Mouse (Mus musculus) G1E (cell line): ENCODE measurements at regions not wholly inside any gene's neighbourhood (a gene's known extent, or its start where the extent isn't known, plus 50 kb on each side); places are given as distances from the start of the nearest gene placed in this dataset.

Experiments used
- ATAC-seq: 2 replicates; pipeline ENCODE4 v1.8.0; 2016; ENCODE audit warnings: mild to moderate bottlenecking; ENCODE audit not compliant: insufficient number of reproducible peaks, poor library complexity, low FRiP score, severe bottlenecking; ENCODE audit errors: extremely low read depth
- DNase-seq: peaks from one replicate; pipeline ENCODE4 v3.0.0; 2012; ENCODE audit warnings: low spot score
- H3K27me3 ChIP-seq: 2 replicates; pipeline ENCODE4 v1.6.1; 2012; ENCODE audit warnings: mild to moderate bottlenecking, low read length, inconsistent platforms; ENCODE audit not compliant: insufficient read depth
- H3K36me3 ChIP-seq: replicated peaks from 2 replicates; pipeline ENCODE3; 2012; ENCODE audit warnings: mild to moderate bottlenecking, inconsistent platforms
- H3K4me1 ChIP-seq: 2 replicates; pipeline ENCODE4 v1.6.1; 2012; ENCODE audit warnings: low read depth, low read length, inconsistent platforms, mixed read lengths; ENCODE audit not compliant: insufficient read depth
- H3K4me3 ChIP-seq: 2 replicates; pipeline ENCODE4 v1.5.1; 2012; ENCODE audit warnings: low read depth, mild to moderate bottlenecking, inconsistent platforms, low read length, moderate library complexity, mixed read lengths
- H3K9me3 ChIP-seq: replicated peaks from 2 replicates; pipeline ENCODE4 v1.6.1; 2012; ENCODE audit warnings: inconsistent platforms
- CTCF ChIP-seq: IDR thresholded peaks from 2 replicates; pipeline ENCODE4 v1.5.1; 2012; ENCODE audit warnings: low read depth, low read length, inconsistent platforms, mixed read lengths
- GATA1 ChIP-seq: IDR thresholded peaks from 2 replicates; pipeline ENCODE4 v1.6.1; 2012; ENCODE audit warnings: borderline replicate concordance, low read length, inconsistent platforms, mixed read lengths
- GATA2 ChIP-seq: IDR thresholded peaks from 2 replicates; pipeline ENCODE4 v1.6.1; 2012; ENCODE audit warnings: low read depth, low read length, inconsistent platforms, borderline replicate concordance
- POLR2AphosphoS5 ChIP-seq: IDR thresholded peaks from 2 replicates; pipeline ENCODE4 v1.6.1; 2012; ENCODE audit warnings: low read depth, low read length, inconsistent platforms; ENCODE audit not compliant: insufficient replicate concordance
- TAL1 ChIP-seq: conservative IDR thresholded peaks from 2 replicates; pipeline ENCODE4 v1.6.1; 2012; ENCODE audit warnings: low read depth, low read length, inconsistent platforms, mixed read lengths

DNA sequence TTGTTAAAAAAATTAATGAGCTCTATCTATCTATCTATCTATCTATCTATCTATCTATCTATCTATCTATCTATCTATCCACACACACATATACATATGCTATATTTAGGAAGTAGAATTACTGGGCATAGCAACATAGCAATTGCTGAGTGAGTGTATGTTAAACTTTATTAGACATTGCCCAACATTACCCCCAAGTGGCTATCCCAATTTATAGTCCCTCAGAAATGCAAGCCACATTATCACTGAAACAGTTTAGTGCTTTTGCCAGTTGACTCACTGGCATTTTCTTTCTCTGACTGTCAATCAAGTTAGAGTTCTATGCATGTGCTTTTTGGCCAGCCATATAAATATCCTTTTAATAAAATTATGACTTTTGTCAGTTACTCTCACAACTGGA, 302.3 kb upstream of the Gm21798 start:
- no peaks in the 10 kb centered on the region for H3K36me3 ChIP-seq
- ATAC-seq (no peak), DNase-seq (no peak)
- no peak overlapping the region for H3K4me3 ChIP-seq
- peaks cover 4% of the 10 kb centered on the region; the same call in 1 of the 2 replicates for H3K27me3 ChIP-seq
- TF ChIP-seq GATA2 (no peak), POLR2AphosphoS5 (no peak), CTCF (no peak), TAL1 (no peak), GATA1 (no peak)
- H3K4me1 ChIP-seq, result no peaks in the 10 kb centered on the region
- H3K9me3 ChIP-seq, result no peaks in the 10 kb centered on the region

DNA sequence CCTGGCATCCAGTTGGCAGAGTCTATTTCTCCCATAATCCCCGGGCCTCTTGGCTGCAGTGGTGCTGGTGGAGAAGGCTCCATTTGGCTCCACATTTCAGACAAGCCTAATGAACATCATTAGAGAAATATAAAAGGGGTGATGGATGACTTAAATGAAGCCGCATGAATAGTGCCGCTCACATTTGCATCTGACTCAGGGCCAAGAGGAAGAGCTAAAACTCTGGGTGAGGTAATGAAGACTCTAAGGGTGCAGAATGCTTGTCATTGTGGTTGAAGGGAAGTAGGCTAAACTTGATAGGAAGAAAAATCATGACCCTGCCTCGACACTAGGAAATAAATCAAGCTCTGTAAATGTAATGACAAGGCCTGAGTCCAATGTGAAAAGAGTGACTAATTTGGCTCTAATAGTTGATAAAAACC, 298.3 kb upstream of the Gm21798 start:
- H3K36me3 ChIP-seq, result no peaks in the 10 kb centered on the region
- H3K4me3 ChIP-seq, result no peak overlapping the region
- H3K4me1 ChIP-seq, result no peaks in the 10 kb centered on the region
- ATAC-seq, result no peak
- no peaks in the 10 kb centered on the region for H3K9me3 ChIP-seq
- no peaks in the 10 kb centered on the region for H3K27me3 ChIP-seq
- TF ChIP-seq GATA1, result no peak
- no peak for TF ChIP-seq POLR2AphosphoS5
- no peak for TF ChIP-seq TAL1
- no peak for TF ChIP-seq CTCF
- TF ChIP-seq GATA2, result no peak
- no peak for DNase-seq

DNA sequence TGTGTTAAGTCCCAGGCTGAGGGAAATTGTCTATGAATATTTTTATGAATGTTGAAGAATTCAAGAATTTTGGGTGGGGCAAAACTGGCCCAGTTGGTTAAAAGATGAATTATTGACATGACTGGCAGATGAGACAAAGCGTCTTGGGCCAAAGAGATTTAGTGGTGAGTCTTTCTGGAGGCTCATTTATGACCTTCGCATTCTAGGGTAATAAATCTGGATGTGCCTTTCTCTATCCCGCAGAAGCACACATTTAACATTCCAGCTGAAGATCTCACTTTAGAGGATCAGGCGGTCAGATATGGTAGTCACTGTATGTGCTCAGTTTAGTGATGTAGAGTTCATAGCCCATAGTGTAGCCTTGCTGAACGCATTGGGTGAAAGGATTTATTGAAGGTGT, 296.9 kb upstream of the Gm21798 start:
- TF ChIP-seq GATA1, result no peak
- TF ChIP-seq GATA2, result no peak
- no peak for TF ChIP-seq TAL1
- no peak for TF ChIP-seq POLR2AphosphoS5
- TF ChIP-seq CTCF, result no peak
- no peak for DNase-seq
- H3K9me3 ChIP-seq, result no peaks in the 10 kb centered on the region
- H3K4me1 ChIP-seq, result no peaks in the 10 kb centered on the region
- no peaks in the 10 kb centered on the region for H3K27me3 ChIP-seq
- no peaks in the 10 kb centered on the region for H3K36me3 ChIP-seq
- no peak overlapping the region for H3K4me3 ChIP-seq
- no peak for ATAC-seq

DNA sequence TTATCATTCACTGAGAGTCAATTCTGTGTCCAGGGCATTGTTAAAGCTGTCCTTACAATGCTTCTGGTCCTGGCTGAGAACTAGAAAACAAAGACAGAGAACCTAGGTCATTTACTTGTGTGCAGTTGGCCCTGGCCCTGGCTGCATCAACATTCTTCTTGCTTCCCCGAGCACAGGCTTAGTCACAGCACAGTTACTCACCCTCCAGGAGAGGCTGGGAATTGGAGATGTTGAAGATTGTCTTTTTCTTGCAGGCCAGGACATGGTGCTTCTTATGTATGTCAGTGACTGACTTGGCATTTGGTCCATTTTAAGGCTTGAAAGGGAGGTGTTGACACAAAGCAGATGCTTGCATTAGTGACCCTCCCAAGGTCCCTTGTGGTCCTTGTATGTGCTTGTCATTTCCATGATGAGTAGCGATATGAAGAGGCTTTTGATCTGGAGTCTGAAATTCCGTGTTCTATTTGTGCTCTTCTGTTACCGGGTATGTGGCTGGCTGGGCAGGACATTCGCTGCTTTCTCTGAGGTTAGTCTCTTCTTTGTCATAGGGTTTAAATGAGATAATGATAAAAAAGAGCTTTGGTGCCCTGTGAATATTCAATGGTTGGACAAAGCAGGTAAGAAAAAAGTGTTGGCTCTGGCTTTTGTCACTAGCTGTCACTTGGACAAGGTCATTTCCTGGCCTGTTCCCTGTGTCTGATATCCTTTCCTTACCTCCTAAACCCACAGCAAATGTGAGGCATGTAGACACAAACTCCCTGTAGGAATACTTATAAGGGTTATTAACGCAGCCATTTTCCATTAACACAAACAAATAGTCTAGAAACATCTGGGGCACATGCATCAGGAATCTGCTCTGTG, 285.0 kb upstream of the Gm21798 start:
- ATAC-seq (no peak), DNase-seq (no peak)
- TF ChIP-seq GATA2 (no peak), GATA1 (no peak), TAL1 (no peak), POLR2AphosphoS5 (no peak), CTCF (no peak)
- Histone ChIP-seq H3K4me1 (no peaks in the 10 kb centered on the region), H3K27me3 (peaks cover 14% of the 10 kb centered on the region), H3K9me3 (no peaks in the 10 kb centered on the region), H3K36me3 (no peaks in the 10 kb centered on the region), H3K4me3 (no peak overlapping the region)

DNA sequence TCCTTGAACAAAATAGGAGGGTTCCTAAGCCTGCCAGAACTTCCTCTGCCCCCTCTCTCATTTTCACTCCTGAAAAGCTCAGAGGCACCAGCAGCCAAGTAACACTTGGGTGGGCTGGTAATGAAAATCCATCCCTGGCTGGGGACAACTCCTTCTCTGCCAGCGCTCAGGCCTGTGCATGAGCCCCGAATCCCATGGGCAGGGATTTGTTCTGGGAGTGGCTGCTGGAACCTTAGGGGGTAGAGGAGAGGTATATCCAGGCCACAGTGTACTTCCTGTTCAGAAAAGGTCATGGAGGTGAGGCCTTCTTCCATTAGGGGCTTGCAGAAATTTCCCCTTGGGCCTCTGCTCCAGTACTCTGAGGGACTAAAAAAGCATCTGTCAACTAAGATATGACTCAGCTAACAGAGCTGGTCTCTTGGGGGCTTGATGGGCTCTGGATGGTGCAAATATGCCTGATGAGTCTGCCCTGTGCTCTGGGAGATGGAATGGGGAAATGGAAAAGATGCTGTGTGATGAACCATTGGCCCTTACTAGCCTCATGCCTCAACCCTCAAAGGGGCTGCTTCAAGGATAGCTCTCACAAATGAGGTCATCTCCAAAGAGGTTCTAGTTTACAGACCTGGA, 284.2 kb upstream of the Gm21798 start:
- no peak for ATAC-seq
- no peaks in the 10 kb centered on the region for H3K9me3 ChIP-seq
- peaks cover 14% of the 10 kb centered on the region for H3K27me3 ChIP-seq
- no peaks in the 10 kb centered on the region for H3K4me1 ChIP-seq
- no peak for DNase-seq
- TF ChIP-seq GATA1, result no peak
- H3K36me3 ChIP-seq, result no peaks in the 10 kb centered on the region
- H3K4me3 ChIP-seq, result no peak overlapping the region

DNA sequence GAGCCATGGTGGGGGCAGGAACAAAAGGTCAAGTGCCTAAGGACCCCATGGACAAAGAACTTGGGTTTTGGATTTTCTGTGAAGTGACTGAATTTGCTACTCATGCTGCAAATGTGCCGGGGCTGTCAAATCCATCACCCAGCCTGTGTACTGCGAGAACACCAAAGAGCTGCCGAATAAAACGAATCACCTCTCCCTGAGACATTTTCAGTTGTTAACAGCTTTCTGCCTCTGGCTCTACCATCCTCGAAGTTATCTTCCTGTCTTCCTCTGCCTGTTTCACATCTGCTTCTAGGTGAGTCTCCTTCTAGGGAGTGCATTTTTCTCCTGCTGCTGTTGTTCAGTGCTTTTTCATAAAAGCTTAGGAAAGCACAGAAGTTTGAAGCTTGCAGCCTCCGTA, 283.3 kb upstream of the Gm21798 start:
- DNase-seq (no peak), ATAC-seq (no peak)
- Histone ChIP-seq H3K27me3 (peaks cover 14% of the 10 kb centered on the region), H3K4me1 (no peaks in the 10 kb centered on the region), H3K36me3 (no peaks in the 10 kb centered on the region), H3K9me3 (no peaks in the 10 kb centered on the region), H3K4me3 (no peak overlapping the region)
- TF ChIP-seq POLR2AphosphoS5 (no peak), GATA2 (no peak), GATA1 (no peak), CTCF (no peak), TAL1 (no peak)

DNA sequence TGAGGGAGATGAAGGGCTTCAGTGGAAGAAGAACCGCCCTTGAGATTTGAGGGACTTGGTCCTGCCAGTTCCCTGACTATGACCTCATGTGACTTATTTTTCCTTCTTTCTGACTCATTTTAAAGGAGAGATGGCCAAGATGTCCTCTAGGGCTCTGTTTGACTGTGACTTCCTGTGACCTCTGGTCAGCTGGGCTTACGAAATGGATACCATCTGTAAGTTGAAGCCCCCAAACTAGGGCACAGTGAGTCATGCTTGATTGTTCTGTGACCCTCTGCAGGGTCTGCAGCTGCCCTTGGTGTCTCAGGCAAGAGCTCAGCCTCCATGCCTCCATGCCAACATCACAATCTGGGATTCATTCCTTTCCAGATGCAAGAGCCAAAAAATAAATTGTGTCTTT, 282.3 kb upstream of the Gm21798 start:
- TF ChIP-seq GATA2 (no peak), GATA1 (no peak), POLR2AphosphoS5 (no peak)
- H3K9me3 ChIP-seq, result no peaks in the 10 kb centered on the region
- peaks cover 14% of the 10 kb centered on the region for H3K27me3 ChIP-seq
- DNase-seq, result no peak
- no peaks in the 10 kb centered on the region for H3K36me3 ChIP-seq
- no peaks in the 10 kb centered on the region for H3K4me1 ChIP-seq
- no peak overlapping the region for H3K4me3 ChIP-seq
- ATAC-seq, result no peak
